Mouse (Mus musculus) ES-E14 (cell line): Measurements from ENCODE around the gene Olfr308. TPM values are rescaled to one million over a fixed set of nuclear protein-coding genes. Genes with fewer than 3 reads are reported as not detected.

ENCODE experiments used
- DNase-seq: peaks from one replicate; pipeline ENCODE4 v3.0.0-alpha.2; 2013; ENCODE audit warnings: low read depth, low spot score
- H3K27ac ChIP-seq: 2 replicates; pipeline ENCODE4 v1.5.1; 2012; ENCODE audit warnings: low read depth, mild to moderate bottlenecking, low read length, moderate library complexity, mixed read lengths; ENCODE audit not compliant: poor library complexity, insufficient read depth, severe bottlenecking
- H3K36me3 ChIP-seq: 2 replicates; pipeline ENCODE4 v1.6.1; 2012; ENCODE audit warnings: mild to moderate bottlenecking, low read length, moderate library complexity, mixed read lengths; ENCODE audit not compliant: control insufficient read depth, poor library complexity, insufficient read depth, severe bottlenecking
- H3K4me1 ChIP-seq, 2 experiments: fragments of 150-350 bp in 1 of 2; sonication (generic) in 1 of 2; 2 replicates each; pipeline ENCODE4 v1.6.1; 2012; ENCODE audit warnings: low read length in 2 of 2, mild to moderate bottlenecking in 1 of 2, mixed read lengths in 1 of 2; ENCODE audit not compliant: control insufficient read depth in 2 of 2, insufficient read depth in 2 of 2, poor library complexity in 1 of 2
- H3K4me3 ChIP-seq, 2 experiments: fragments of 150-350 bp in 1 of 2; sonication (generic) in 1 of 2; 2 replicates each; pipeline ENCODE4 v1.5.1; 2012; ENCODE audit warnings: low read length in 2 of 2, low read depth in 1 of 2, mild to moderate bottlenecking in 1 of 2, mixed read lengths in 1 of 2; ENCODE audit not compliant: insufficient read depth in 1 of 2, poor library complexity in 1 of 2, severe bottlenecking in 1 of 2
- H3K9ac ChIP-seq: 2 replicates; pipeline ENCODE4 v1.6.1; 2012; ENCODE audit warnings: low read depth, mild to moderate bottlenecking, low read length, mixed read lengths; ENCODE audit not compliant: poor library complexity, insufficient read depth, severe bottlenecking
- H3K9me3 ChIP-seq: fragments of 150-350 bp; sonication (generic); 2 replicates; pipeline ENCODE4 v1.6.1; 2012; ENCODE audit warnings: low read depth, mild to moderate bottlenecking, low read length; ENCODE audit not compliant: control insufficient read depth, insufficient read depth
- CHD2 ChIP-seq: IDR thresholded peaks from 2 replicates; pipeline ENCODE4 v1.6.1; 2014; ENCODE audit warnings: mild to moderate bottlenecking, low read depth, low read length, inconsistent platforms
- HCFC1 ChIP-seq: IDR thresholded peaks from 2 replicates; pipeline ENCODE4 v1.6.1; 2012; ENCODE audit warnings: low read length, inconsistent platforms, borderline replicate concordance; ENCODE audit not compliant: insufficient read depth
- MAFK ChIP-seq: IDR thresholded peaks from 2 replicates; pipeline ENCODE4 v1.6.1; 2014; ENCODE audit warnings: mild to moderate bottlenecking, low read depth, low read length, inconsistent platforms; ENCODE audit not compliant: insufficient read depth
- ZC3H11A ChIP-seq: IDR thresholded peaks from 2 replicates; pipeline ENCODE4 v1.6.1; 2012; ENCODE audit warnings: low read depth, mild to moderate bottlenecking, inconsistent platforms, low read length, borderline replicate concordance
- ZNF384 ChIP-seq: IDR thresholded peaks from 2 replicates; pipeline ENCODE4 v1.6.1; 2012; ENCODE audit warnings: low read depth, low read length, inconsistent platforms
- in situ Hi-C, 2 experiments: fragments of 600-800 bp; cut with MboI; formaldehyde crosslinking; loops; one replicate each; pipeline ENCODE4 v1.15.1; 2025; ENCODE audit warnings: low sequenced_read_pairs in 2 of 2, inconsistent platforms in 1 of 2; ENCODE audit not compliant: unreplicated experiment in 2 of 2
- total RNA-seq: library from RNA; depleted of rRNA; stranded (reverse); fragments of 300-350 nt; gene quantifications from 2 replicates; pipeline ENCODE4 v1.2.3, GENCODE M21; 2012; rRNA removed

Gene Olfr308
- total RNA-seq, 1 experiment: not detected

DNA sequence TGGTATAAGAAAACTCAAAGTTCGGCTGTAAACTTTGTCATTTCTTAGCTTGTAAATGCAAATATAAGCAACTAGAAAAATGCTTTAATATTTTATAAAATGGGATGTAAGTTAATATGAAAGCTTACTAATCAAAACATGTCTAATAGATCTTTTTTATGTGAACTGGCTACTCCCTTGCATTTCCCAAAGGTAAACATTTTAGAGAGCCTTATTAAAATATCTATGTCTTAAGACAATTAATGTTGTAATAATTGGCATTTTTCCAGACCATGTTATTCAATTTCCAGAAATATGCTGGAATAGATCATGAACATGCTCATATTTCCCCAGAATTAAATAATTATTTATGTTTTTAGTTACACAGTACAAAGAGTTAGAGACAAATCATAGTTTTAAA, 12.1 kb upstream of the Olfr308 start, which contains the start of gene Olfr307:
Gene Olfr307 (minus strand): TSS at position 101 of the 400 bp plus-strand sequence.
- no peak within 1 kb of the TSS for H3K27ac ChIP-seq
- H3K9me3 ChIP-seq: no peaks in the 10 kb centered on the region
- no peaks in the 10 kb centered on the region for H3K36me3 ChIP-seq
- no peak within 1 kb of the TSS for H3K9ac ChIP-seq
- no peak for DNase-seq
- no peak within 1 kb of the TSS for H3K4me3 ChIP-seq
- no peaks in the 10 kb centered on the region; a peak in 1 of 4 replicates for H3K4me1 ChIP-seq
- TF ChIP-seq ZC3H11A (no peak), HCFC1 (no peak), ZNF384 (no peak), CHD2 (no peak), MAFK (no peak)
- in situ Hi-C loops: no loop called here

DNA sequence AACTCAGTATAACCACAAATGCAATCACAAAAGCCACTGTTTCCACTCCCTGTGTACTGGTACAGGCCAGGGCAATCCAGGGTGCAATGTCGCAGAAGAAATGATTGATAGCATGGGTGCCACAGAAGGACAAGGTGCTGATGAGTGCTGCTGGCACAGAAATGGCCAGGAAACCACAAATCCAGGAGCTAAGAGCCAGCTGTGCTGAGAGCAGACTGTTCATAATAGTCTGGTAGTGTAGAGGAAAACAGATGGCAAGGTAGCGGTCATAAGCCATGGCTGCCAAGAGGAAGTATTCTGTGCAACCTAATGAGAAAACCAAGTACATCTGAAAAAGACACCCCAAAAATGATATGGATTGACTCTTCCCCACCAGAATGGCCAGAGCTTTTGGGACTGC, 4.1 kb downstream of the Olfr308 start:
- in situ Hi-C loops: no loop called here

DNA sequence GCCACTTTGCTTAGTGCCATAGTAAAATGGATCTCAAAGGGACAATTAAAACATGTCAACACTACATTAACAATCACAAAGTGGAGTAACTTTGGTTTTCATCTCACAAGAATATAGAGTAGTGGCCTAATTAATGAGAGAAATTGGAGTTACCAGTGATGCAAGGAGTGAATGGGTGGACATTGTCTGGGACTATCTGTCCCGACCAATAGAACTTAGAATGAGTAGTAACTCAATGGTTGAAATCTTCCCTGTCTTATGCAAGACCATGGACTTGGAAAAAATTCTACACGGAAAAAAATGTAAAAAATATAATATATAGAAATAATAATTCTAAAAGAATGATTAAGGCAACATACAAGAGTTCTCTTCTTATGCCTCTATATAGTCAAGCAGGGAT, 11.8 kb downstream of the Olfr308 start, which contains the start of gene Olfr309:
Gene Olfr309 (minus strand): TSS at position 101 of the 400 bp plus-strand sequence.
- no peak for DNase-seq
- no peak for TF ChIP-seq HCFC1
- no peak for TF ChIP-seq CHD2
- no peak for TF ChIP-seq MAFK
- TF ChIP-seq ZNF384: no peak
- no peak for TF ChIP-seq ZC3H11A
- H3K9me3 ChIP-seq: no peaks in the 10 kb centered on the region
- no peak within 1 kb of the TSS for H3K4me3 ChIP-seq
- in situ Hi-C loops: no loop called here
- H3K27ac ChIP-seq: no peak within 1 kb of the TSS
- H3K4me1 ChIP-seq: no peaks in the 10 kb centered on the region
- no peak within 1 kb of the TSS for H3K9ac ChIP-seq
- H3K36me3 ChIP-seq: no peaks in the 10 kb centered on the region

More for the DNA sequence above, 4.1 kb downstream of the Olfr308 start:
- Histone ChIP-seq H3K36me3 (no peaks in the 10 kb centered on the region), H3K4me1 (no peaks in the 10 kb centered on the region), H3K27ac (no peak overlapping the region), H3K9ac (no peak overlapping the region), H3K9me3 (no peaks in the 10 kb centered on the region), H3K4me3 (no peak overlapping the region)
- no peak for DNase-seq
- TF ChIP-seq MAFK (no peak), ZNF384 (no peak), ZC3H11A (no peak), CHD2 (no peak), HCFC1 (no peak)

DNA sequence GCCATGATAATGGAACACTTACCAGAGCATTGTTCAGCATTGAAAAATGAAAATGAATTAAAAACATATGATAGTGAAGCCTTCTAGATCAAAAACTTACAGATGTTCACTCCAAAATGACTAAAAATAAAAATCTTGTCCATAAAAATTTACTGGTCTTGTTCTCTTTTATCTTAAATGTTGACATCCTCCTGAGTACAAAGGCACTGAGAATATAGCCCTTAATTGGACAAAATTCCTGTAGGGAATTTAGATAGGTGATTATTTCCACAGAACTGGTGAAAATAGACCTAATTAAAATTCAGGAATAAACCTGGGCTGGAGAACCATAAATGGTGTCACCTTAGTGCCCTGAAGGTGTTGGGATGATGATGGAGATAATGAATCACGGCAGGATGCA, 48.4 kb downstream of the Olfr308 start, which contains the start of gene Olfr310:
Gene Olfr310 (minus strand): TSS at position 101 of the 400 bp plus-strand sequence.
- Histone ChIP-seq H3K4me1 (no peaks in the 10 kb centered on the region), H3K36me3 (no peaks in the 10 kb centered on the region), H3K9ac (no peak within 1 kb of the TSS), H3K4me3 (no peak within 1 kb of the TSS), H3K9me3 (no peaks in the 10 kb centered on the region), H3K27ac (no peak within 1 kb of the TSS)
- DNase-seq: no peak
- in situ Hi-C loops: no loop called here
- no peak for TF ChIP-seq MAFK
- no peak for TF ChIP-seq HCFC1
- no peak for TF ChIP-seq CHD2
- TF ChIP-seq ZC3H11A: no peak
- TF ChIP-seq ZNF384: no peak

Other genes starting within 250 kb of the Olfr308 start
- not detected in 2 replicates for gene Vmn2r75, start 153.9 kb downstream of the Olfr308 start, total RNA-seq
- not detected in 2 replicates for gene Vmn2r76, start 79.3 kb downstream of the Olfr308 start, total RNA-seq
- not detected in 2 replicates for gene Olfr310, start 48.5 kb downstream of the Olfr308 start, total RNA-seq
- gene Olfr309, start 11.9 kb downstream of the Olfr308 start, total RNA-seq: not detected in 2 replicates
- 0.76 and 1.5 TPM in 2 replicates for gene Olfr307, start 12.0 kb upstream of the Olfr308 start, total RNA-seq
- gene Olfr305, start 41.3 kb upstream of the Olfr308 start, total RNA-seq: not detected in 2 replicates
- gene Olfr304, start 61.0 kb upstream of the Olfr308 start, total RNA-seq: not detected in 2 replicates
- not detected in 2 replicates for gene Olfr303, start 72.2 kb upstream of the Olfr308 start, total RNA-seq
- gene Olfr301, start 78.2 kb upstream of the Olfr308 start, total RNA-seq: not detected in 2 replicates
- not detected in 2 replicates for gene Olfr299, start 134.3 kb upstream of the Olfr308 start, total RNA-seq
- gene Olfr298, start 166.9 kb upstream of the Olfr308 start, total RNA-seq: not detected in 2 replicates
- gene Olfr297, start 194.3 kb upstream of the Olfr308 start, total RNA-seq: not detected in 2 replicates